Mouse (Mus musculus) intestine, postnatal 0 days (tissue): ENCODE measurements around the gene Pld3. TPM values are rescaled to one million over a fixed set of nuclear protein-coding genes. Genes with fewer than 3 reads are reported as not detected.

ENCODE experiments used
- ATAC-seq: fragments of 200-750 bp; cut with Nextera tagmentation; 2 replicates; pipeline ENCODE4 v1.8.0; 2017; ENCODE audit warnings: mild to moderate bottlenecking, moderate TSS enrichment, moderate library complexity
- H3K27ac ChIP-seq: fragments of 300-500 bp; sonication (generic); 2 replicates; pipeline ENCODE4 v1.5.1; 2014; ENCODE audit warnings: mild to moderate bottlenecking, low read depth, low read length, moderate library complexity
- H3K27me3 ChIP-seq: fragments of 300-500 bp; sonication (generic); replicated peaks from 2 replicates; pipeline ENCODE4 v1.6.1; 2014; ENCODE audit warnings: low read length, mixed read lengths; ENCODE audit not compliant: control insufficient read depth, insufficient read depth
- H3K36me3 ChIP-seq: fragments of 300-500 bp; sonication (generic); 2 replicates; pipeline ENCODE4 v1.6.1; 2014; ENCODE audit warnings: mild to moderate bottlenecking, moderate library complexity; ENCODE audit not compliant: control insufficient read depth, insufficient read depth
- H3K4me1 ChIP-seq: fragments of 300-500 bp; sonication (generic); replicated peaks from 2 replicates; pipeline ENCODE4 v1.6.1; 2014; ENCODE audit warnings: antibody characterized with exemption, low read length, mixed read lengths; ENCODE audit not compliant: control insufficient read depth, insufficient read depth
- H3K4me2 ChIP-seq: fragments of 300-500 bp; sonication (generic); replicated peaks from 2 replicates; pipeline ENCODE4 v1.6.1; 2014; ENCODE audit warnings: low read depth, mild to moderate bottlenecking, moderate library complexity
- H3K4me3 ChIP-seq: fragments of 300-500 bp; sonication (generic); 2 replicates; pipeline ENCODE4 v1.5.1; 2014; ENCODE audit warnings: low read depth, low read length
- H3K9ac ChIP-seq: fragments of 300-500 bp; sonication (generic); 2 replicates; pipeline ENCODE4 v1.6.1; 2014; ENCODE audit warnings: mild to moderate bottlenecking, low read depth, low read length
- H3K9me3 ChIP-seq: fragments of 300-500 bp; sonication (generic); 2 replicates; pipeline ENCODE4 v1.6.1; 2016; ENCODE audit warnings: mixed run types; ENCODE audit not compliant: control insufficient read depth
- CTCF ChIP-seq: sonication (generic); IDR thresholded peaks from 2 replicates; pipeline ENCODE4 v1.5.1; 2016; ENCODE audit warnings: low read depth, mild to moderate bottlenecking, control low read depth, antibody characterized with exemption, moderate library complexity
- whole genome bisulfite sequencing: fragments of 180-500 bp; shearing (Covaris S2); extraction: QIAGEN DNeasy Blood & Tissue Kit; methylation state at CpG from one replicate; pipeline ENCODE4 v1.1.7; 2014; 5-methylcytosine and 5-hydroxymethylcytosine counted together
- polyA plus RNA-seq: library from polyadenylated mRNA; unstranded; fragments of >200 nt; fragmentation: Nextera tagmentation; extraction: Ambion mirVana; gene quantifications from 2 replicates; pipeline ENCODE4 v1.2.1, GENCODE M21; 2015

Gene Pld3
- polyA plus RNA-seq, result 45.8 and 48.7 TPM in 2 replicates

DNA sequence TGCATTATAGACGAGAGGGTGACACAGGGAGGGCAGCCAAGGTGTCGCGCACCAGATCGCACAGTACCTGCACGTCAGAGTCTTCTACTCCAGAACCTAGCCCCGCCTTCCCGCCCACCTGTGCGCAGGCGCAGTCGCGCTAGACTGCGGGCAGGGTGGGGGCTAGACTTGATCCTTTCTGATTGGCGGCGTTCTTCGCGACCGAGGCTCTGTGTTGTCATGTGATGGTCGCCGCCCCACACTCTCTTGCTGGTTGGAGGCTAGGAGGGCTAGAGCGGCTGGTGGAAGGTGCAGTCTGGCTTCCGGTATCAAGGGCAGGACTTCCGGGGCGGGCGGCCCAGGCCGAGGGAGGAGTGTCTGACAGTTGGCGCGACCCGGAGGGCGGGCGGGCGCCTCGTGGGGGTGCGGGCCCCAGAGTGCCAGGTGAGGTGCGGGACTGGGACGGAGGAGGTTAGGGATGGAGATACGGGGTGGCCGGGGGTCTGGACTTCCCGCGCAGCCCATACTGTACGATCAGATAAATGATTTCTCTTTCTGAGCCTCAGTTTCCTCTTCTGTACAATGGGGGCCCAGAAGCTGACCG is at the start of gene Pld3, which contains the start of gene 2310022A10Rik:
Pld3 (minus strand) TSS at position 288 of the 583 bp plus-strand sequence.
2310022A10Rik (plus strand) TSS at position 303 of the 583 bp plus-strand sequence.
- H3K9me3 ChIP-seq, result no peaks in the 10 kb centered on the region
- peak within 1 kb of the TSS; percentile 71 for H3K4me2 ChIP-seq
- peak within 1 kb of the TSS; percentile 58 for H3K9ac ChIP-seq
- H3K27ac ChIP-seq, result no peak within 1 kb of the TSS; the same call in 1 of the 2 replicates
- no peaks in the 10 kb centered on the region for H3K4me1 ChIP-seq
- WGBS, result under 1% methylated on average over 41 of the region's 41 CpGs
- H3K27me3 ChIP-seq, result no peaks in the 10 kb centered on the region
- ATAC-seq, result peak; percentile 99
- peaks cover 6% of the 10 kb centered on the region; the same call in 1 of the 2 replicates for H3K36me3 ChIP-seq
- TF ChIP-seq CTCF, result no peak
- H3K4me3 ChIP-seq, result peak within 1 kb of the TSS; percentile 73

DNA sequence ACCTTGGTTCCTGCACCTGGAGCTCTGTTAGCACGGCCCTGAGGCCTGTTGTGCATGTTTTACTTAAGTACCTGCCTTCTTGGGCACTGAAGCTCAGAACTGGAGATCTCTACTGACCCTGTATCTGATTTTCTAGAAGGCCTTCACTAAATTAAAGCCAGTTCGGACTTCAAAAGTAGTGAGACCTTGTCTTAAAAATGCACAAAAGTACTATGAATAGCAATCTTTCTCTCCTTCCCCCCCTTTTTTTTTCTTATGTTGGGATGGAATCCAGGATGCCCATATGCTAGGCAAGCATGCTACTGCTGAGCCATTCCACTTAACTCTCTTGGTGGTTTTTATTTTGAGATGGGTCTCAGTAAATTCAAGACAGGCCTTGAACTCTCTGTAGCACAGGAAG is 49.1 kb upstream of the Pld3 start:
- Histone ChIP-seq H3K9me3 (no peaks in the 10 kb centered on the region), H3K9ac (no peak overlapping the region), H3K4me1 (peaks cover 7% of the 10 kb centered on the region; the same call in 1 of the 2 replicates), H3K27me3 (no peaks in the 10 kb centered on the region), H3K36me3 (no peaks in the 10 kb centered on the region), H3K4me2 (no peak overlapping the region), H3K4me3 (no peak overlapping the region), H3K27ac (no peak overlapping the region)
- no peak for TF ChIP-seq CTCF
- WGBS, result 72% methylated on average over 2 of the region's 2 CpGs
- no peak for ATAC-seq

DNA sequence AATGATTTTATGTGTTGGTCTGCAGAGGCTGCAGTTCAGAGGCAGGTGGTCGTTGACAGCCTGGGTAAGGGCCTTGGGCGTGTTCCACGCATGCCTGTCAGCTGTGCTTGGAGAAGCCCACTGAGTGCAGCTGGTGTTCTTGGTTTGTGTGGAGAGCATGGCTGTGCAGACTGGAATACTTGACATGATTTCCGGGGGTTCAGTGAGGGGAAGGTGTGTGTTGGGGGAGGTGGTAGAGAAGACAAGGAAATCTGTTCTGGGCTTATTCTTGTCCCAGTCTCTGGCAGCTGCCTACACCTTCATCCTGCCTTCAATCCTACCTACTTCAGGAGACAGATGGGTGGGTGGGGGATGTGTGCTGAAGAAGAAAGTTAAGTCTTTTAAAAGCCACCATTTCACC is 48.6 kb upstream of the Pld3 start:
- 52% methylated on average over 4 of the region's 4 CpGs for WGBS
- Histone ChIP-seq H3K4me2 (no peak overlapping the region), H3K27me3 (no peaks in the 10 kb centered on the region), H3K4me3 (no peak overlapping the region), H3K36me3 (no peaks in the 10 kb centered on the region), H3K4me1 (peaks cover 6% of the 10 kb centered on the region; the same call in 1 of the 2 replicates), H3K9ac (no peak overlapping the region), H3K27ac (no peak overlapping the region), H3K9me3 (no peaks in the 10 kb centered on the region)
- no peak for ATAC-seq
- no peak for TF ChIP-seq CTCF

DNA sequence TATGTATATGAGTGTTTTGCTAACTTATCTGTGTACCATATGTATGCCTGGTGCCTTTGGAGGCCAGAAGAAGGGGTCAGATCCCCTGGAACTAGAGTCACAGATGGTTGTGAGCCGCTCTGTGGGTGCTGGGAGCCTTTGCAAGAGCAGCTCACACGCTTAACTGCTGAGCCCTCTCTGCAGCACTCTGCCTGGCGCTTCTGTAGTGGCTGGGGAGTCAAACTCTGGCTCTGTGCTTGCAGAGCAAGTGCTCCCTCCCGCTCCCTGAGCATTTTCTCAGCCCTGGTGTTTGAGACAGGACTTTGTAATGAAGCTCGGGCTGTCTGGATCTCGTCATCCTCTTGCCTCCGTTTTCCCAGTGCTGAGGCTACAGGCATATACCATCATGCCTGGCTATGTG is 45.0 kb upstream of the Pld3 start:
- 67% methylated on average over 7 of the region's 7 CpGs for whole genome bisulfite sequencing

DNA sequence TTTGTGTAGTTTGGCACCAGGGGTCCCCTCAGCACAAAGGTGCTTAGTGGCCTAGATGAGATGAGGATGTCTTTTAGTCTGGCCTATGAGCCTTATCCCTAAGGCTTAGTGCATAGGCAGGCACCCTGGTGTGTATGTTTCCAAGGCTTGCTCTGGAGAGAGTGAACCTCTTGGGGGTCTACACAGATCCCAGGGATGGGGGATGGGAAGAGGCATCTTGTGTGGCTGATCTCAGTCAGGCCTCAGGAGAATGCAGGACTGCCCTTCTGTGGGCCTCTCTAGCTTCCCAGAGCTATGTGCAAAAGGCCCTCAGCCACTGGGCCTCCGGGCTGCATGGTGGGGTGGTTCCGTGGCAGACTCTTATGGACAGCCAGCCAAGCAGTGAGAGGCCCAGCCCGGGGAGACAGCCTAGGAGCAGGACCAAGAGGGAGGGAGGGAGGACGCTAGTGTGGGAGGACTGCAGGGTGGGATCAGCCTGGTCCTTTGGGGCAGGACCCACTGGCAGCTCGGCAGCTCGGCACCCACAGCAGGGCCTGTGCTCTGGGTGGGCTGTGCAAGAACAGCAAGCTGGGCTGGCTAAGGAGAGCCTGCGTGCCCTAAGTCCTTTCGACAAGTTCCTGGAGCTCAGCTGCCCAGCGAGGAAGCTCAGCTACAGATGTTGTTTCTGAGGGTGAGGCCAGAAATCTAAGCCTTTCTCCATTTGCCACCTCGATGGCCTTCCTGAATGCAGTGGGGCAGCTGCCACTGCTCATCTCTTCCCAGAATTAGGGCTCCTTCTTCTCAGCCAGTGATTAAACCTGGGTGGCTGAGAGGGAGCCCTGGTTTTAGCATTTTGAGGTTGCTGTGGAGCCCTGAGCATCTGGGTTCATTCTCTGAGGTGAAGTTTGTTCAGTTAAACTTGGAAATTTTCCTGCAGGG is 43.8 kb upstream of the Pld3 start:
- H3K27me3 ChIP-seq, result no peaks in the 10 kb centered on the region
- no peak for TF ChIP-seq CTCF
- H3K4me2 ChIP-seq, result peak overlapping the region; percentile 51
- H3K9me3 ChIP-seq, result no peaks in the 10 kb centered on the region
- no peak for ATAC-seq
- peak overlapping the region; percentile 60 for H3K27ac ChIP-seq
- WGBS, result 37% methylated on average over 8 of the region's 10 CpGs
- H3K4me1 ChIP-seq, result peaks cover 12% of the 10 kb centered on the region; the same call in 1 of the 2 replicates
- H3K36me3 ChIP-seq, result no peaks in the 10 kb centered on the region
- H3K9ac ChIP-seq, result 0 out of 2 replicates have a peak overlapping the region, but pooled peaks have one; percentile 17
- H3K4me3 ChIP-seq, result no peak overlapping the region

More for the DNA sequence above, 45.0 kb upstream of the Pld3 start:
- ATAC-seq, result no peak
- Histone ChIP-seq H3K4me2 (no peak overlapping the region), H3K4me1 (peaks cover 11% of the 10 kb centered on the region; the same call in 1 of the 2 replicates), H3K36me3 (no peaks in the 10 kb centered on the region), H3K27ac (no peak overlapping the region), H3K27me3 (no peaks in the 10 kb centered on the region), H3K9ac (no peak overlapping the region), H3K9me3 (no peaks in the 10 kb centered on the region), H3K4me3 (no peak overlapping the region)
- TF ChIP-seq CTCF, result no peak
